Mouse (Mus musculus): Measurements from ENCODE around the gene Ddx39. TPM values are rescaled to one million over a fixed set of nuclear protein-coding genes. Genes with fewer than 3 reads are reported as not detected.

Gene Ddx39
- total and polyA plus RNA-seq, 3 experiments: 272 to 304 (median 279) TPM

DNA sequence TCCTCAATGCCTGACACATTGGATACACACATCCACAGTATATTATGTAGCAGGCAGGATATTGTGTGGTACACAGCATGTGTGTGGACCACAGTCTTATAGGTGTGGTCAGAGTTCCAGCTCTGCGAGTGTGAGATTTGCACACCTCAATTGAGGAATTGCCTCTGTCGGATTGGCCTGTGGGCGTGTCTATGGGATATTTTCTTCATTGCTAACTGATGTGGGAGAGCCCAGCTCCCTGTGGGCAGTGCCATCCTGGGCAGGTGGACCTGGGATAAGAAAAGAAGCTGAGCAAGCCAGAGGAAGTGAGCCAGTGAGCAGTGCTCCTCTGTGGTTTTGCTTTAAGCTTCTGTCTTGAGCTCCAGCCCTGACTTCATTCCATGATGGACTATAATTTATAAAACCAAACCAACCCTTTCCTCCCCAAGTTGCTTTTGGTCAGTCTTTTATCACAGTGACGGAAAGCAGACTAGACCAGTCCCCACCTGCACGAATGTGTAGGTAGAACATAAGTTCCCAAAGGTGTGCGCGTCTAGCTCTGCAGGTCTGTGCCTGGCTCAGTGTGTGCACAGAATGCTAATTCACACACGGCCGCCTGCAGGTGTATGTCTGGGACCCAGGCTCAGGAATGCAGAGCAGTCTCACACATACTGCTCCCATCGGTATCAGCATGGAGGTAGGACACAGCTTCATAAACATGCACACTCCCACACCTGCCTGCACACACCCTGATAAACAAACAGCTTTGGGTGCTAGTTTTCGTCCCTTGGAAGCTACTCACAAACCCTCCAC is 20.4 kb upstream of the Ddx39 start:
- no peak overlapping the region for H3K9ac ChIP-seq (ENCODE audit: control insufficient read depth, low read depth, low read length, poor library complexity, severe bottlenecking)
- peaks cover 13 to 14% of the 10 kb centered on the region in 2 experiments for H3K36me3 ChIP-seq (ENCODE audit: control insufficient read depth in 1 of 2, insufficient read depth in 2 of 2, low read length in 2 of 2)
- peak overlapping the region; percentile 34; the same call in 1 of the 2 replicates for H3K27ac ChIP-seq (ENCODE audit: control insufficient read depth, low read depth, low read length)
- peaks cover 39% of the 10 kb centered on the region for H3K79me2 ChIP-seq (ENCODE audit: control insufficient read depth, insufficient read depth, low read length, poor library complexity)
- no peak overlapping the region for H3K4me3 ChIP-seq (ENCODE audit: control insufficient read depth in 1 of 2, insufficient read depth in 1 of 2, low read depth in 2 of 2, low read length in 2 of 2)
- H3K9me3 ChIP-seq (replicated peaks; ENCODE audit: insufficient read depth, low read length): no peaks in the 10 kb centered on the region
- TF ChIP-seq POLR2A (IDR thresholded peaks at IDR 0.05; ENCODE audit: control insufficient read depth in 1 of 2, insufficient read depth in 1 of 2, low read depth in 1 of 2, low read length in 2 of 2, poor library complexity in 1 of 2) (no peak), ZKSCAN1 (IDR thresholded peaks at IDR 0.05; ENCODE audit: low read depth, low read length) (no peak), ELF1 (IDR thresholded peaks at IDR 0.05; ENCODE audit: low read depth, low read length) (no peak), MEF2A (IDR thresholded peaks at IDR 0.05; ENCODE audit: extremely low read depth, insufficient replicate concordance, low read depth, low read length, poor library complexity, severe bottlenecking) (no peak), JUND (IDR thresholded peaks at IDR 0.05; ENCODE audit: low read depth, low read length) (no peak), SIN3A (IDR thresholded peaks at IDR 0.05; ENCODE audit: low read length) (no peak), BHLHE40 (IDR thresholded peaks at IDR 0.05; ENCODE audit: borderline replicate concordance, low read depth, low read length) (no peak), MAFK (IDR thresholded peaks at IDR 0.05; ENCODE audit: borderline replicate concordance, low read depth, low read length) (no peak), MAX (IDR thresholded peaks at IDR 0.05; ENCODE audit: low read length) (no peak), MAZ (IDR thresholded peaks at IDR 0.05; ENCODE audit: low read depth, low read length) (no peak), RCOR1 (IDR thresholded peaks at IDR 0.05; ENCODE audit: low read depth, low read length) (no peak), TBP (IDR thresholded peaks at IDR 0.05; ENCODE audit: low read depth, low read length) (no peak), CHD2 (IDR thresholded peaks at IDR 0.05; ENCODE audit: low read length) (no peak)
- peaks cover 4 to 28% of the 10 kb centered on the region in 2 experiments for H3K4me1 ChIP-seq (ENCODE audit: control insufficient read depth in 1 of 2, insufficient read depth in 2 of 2, low read length in 2 of 2)
- DNase-seq (ENCODE audit: low read depth, low spot score): no peak
- H3K27me3 ChIP-seq (ENCODE audit: control insufficient read depth in 1 of 2, insufficient read depth in 2 of 2, low read length in 2 of 2): no peaks in the 10 kb centered on the region

DNA sequence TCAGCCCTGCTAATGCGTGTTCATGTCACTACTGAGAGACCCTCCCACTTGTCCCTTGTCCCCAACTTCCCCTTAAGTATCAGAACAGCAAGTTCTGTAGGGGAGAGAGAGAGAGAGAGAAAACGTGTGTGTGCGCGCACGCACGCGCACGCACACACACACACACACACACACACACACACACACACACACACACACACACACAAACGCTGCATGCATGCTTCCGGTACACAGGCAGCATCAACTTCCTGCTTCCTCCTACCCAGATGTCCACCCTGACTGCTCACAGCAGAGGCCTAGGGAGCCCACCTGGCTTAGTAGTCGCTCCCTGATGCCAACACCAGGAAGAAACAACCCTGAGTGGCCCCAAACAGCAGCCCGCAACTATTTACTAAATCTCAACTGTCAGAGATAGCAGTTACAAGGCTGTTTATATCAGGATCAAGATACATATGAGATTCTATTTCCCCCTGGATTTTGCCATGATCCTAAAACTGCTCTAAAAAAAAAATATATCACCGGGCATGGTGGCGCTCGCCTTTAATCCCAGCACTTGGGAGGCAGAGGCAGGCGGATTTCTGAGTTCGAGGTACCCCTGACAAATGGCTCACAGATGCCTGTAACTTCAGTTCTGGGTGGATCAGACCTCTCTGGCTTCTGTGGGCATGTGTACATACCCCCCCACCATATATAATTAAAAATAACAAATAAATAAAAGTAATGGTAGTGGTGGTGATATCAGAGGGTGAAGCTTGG is 19.4 kb upstream of the Ddx39 start:
- H3K27ac ChIP-seq (ENCODE audit: control insufficient read depth, low read depth, low read length): no peak overlapping the region
- H3K9me3 ChIP-seq (replicated peaks; ENCODE audit: insufficient read depth, low read length): no peaks in the 10 kb centered on the region
- TF ChIP-seq POLR2AphosphoS2 (IDR thresholded peaks at IDR 0.05; ENCODE audit: low read length) (no peak), USF1 (IDR thresholded peaks at IDR 0.05; ENCODE audit: low read depth, low read length) (no peak), CHD1 (IDR thresholded peaks at IDR 0.05; ENCODE audit: low read depth, low read length) (no peak), POLR2AphosphoS5 (IDR thresholded peaks at IDR 0.05; ENCODE audit: borderline replicate concordance, low read depth, low read length) (no peak), TAL1 (IDR thresholded peaks at IDR 0.05; ENCODE audit: low read length) (no peak), TCF12 (IDR thresholded peaks at IDR 0.05; ENCODE audit: low read depth, low read length) (no peak), ZMIZ1 (IDR thresholded peaks at IDR 0.05; ENCODE audit: low read depth, low read length) (no peak), TBP (IDR thresholded peaks at IDR 0.05; ENCODE audit: low read depth, low read length) (no peak), NRF1 (IDR thresholded peaks at IDR 0.05; ENCODE audit: insufficient read depth, low read depth, low read length, poor library complexity, severe bottlenecking) (no peak), E2F4 (IDR thresholded peaks at IDR 0.05; ENCODE audit: borderline replicate concordance, low read depth, low read length) (no peak), KAT2A (conservative IDR thresholded peaks at IDR 0.05; ENCODE audit: low read depth, low read length) (no peak), CTCF (IDR thresholded peaks at IDR 0.05 in 2 of 3, conservative IDR thresholded peaks at IDR 0.05 in 1 of 3; ENCODE audit: control insufficient read depth in 1 of 3, insufficient read depth in 1 of 3, low read depth in 2 of 3, low read length in 3 of 3, poor library complexity in 1 of 3, severe bottlenecking in 1 of 3) (no peak), RCOR1 (IDR thresholded peaks at IDR 0.05; ENCODE audit: low read depth, low read length) (no peak), RAD21 (IDR thresholded peaks at IDR 0.05; ENCODE audit: low read depth, low read length) (no peak), SIN3A (IDR thresholded peaks at IDR 0.05; ENCODE audit: low read length) (no peak)
- H3K36me3 ChIP-seq (ENCODE audit: control insufficient read depth in 1 of 2, insufficient read depth in 2 of 2, low read length in 2 of 2): peaks cover 11 to 19% of the 10 kb centered on the region in 2 experiments
- peaks cover 39% of the 10 kb centered on the region for H3K79me2 ChIP-seq (ENCODE audit: control insufficient read depth, insufficient read depth, low read length, poor library complexity)
- peaks cover 8 to 38% of the 10 kb centered on the region in 2 experiments for H3K4me1 ChIP-seq (ENCODE audit: control insufficient read depth in 1 of 2, insufficient read depth in 2 of 2, low read length in 2 of 2)
- H3K4me3 ChIP-seq (ENCODE audit: control insufficient read depth in 1 of 2, insufficient read depth in 1 of 2, low read depth in 2 of 2, low read length in 2 of 2): no peak overlapping the region
- no peak for DNase-seq (ENCODE audit: low read depth, low spot score)
- H3K27me3 ChIP-seq (ENCODE audit: control insufficient read depth in 1 of 2, insufficient read depth in 2 of 2, low read length in 2 of 2): no peaks in the 10 kb centered on the region
- no peak overlapping the region for H3K9ac ChIP-seq (ENCODE audit: control insufficient read depth, low read depth, low read length, poor library complexity, severe bottlenecking)
